Mouse (Mus musculus) gastrocnemius, postnatal 36 days (tissue): Measurements from ENCODE around the gene Dctn3. TPM values are rescaled to one million over a fixed set of nuclear protein-coding genes. Genes with fewer than 3 reads are reported as not detected.
"Not testable (repeated sequence)": the region's sequence is repeated elsewhere in the genome, so short reads cannot be mapped to it uniquely, and the experiment has no call there.

Experiments
- DNase-seq, 2 experiments: peaks; one replicate each; pipeline ENCODE4 v3.0.0; 2022
- intact Hi-C: fragments of 180-260 bp; cut with DNase I; formaldehyde crosslinking; loops from one replicate; pipeline ENCODE4 v1.15.1; 2025
- total RNA-seq, 2 experiments: library from RNA; stranded (reverse); gene quantifications; 2 replicates each; pipeline ENCODE4 v1.2.3; 2021

Dctn3 gene
- total RNA-seq, 2 experiments from 2014 or later: 40.9 to 41.9 TPM

- DNase-seq: no peak
- intact Hi-C loops: loop anchor here (5.0 kb wide), 4 partner anchors 49 to 184 kb away; no protein-coding TSS in a partner anchor
These were observed 16.8 kb downstream of the Dctn3 start for GRCm38 (mm10) chr4:41705922-41706754.

GRCm38 (mm10) chr4:41704651-41705050, 18.3 kb downstream of the Dctn3 start:
- no peak for DNase-seq
- intact Hi-C loops: loop anchor here (5.0 kb wide), 4 partner anchors 47 to 182 kb away; no protein-coding TSS in a partner anchor

- intact Hi-C loops, DNase-seq: not testable (repeated sequence)
These were observed 20.7 kb downstream of the Dctn3 start for GRCm38 (mm10) chr4:41702226-41702625.

- DNase-seq, intact Hi-C loops: not testable (repeated sequence)
These were observed 22.7 kb downstream of the Dctn3 start for GRCm38 (mm10) chr4:41700224-41700623.

GRCm38 (mm10) chr4:41699783-41700182, 23.2 kb downstream of the Dctn3 start, which contains the start of gene Il11ra1:
Il11ra1 (plus strand) TSS chr4:41699989.
- intact Hi-C loops, DNase-seq: not testable (repeated sequence)

- intact Hi-C loops: not testable (repeated sequence)
- peak; percentile 56 to 79 for DNase-seq
These were observed 24.5 kb downstream of the Dctn3 start for GRCm38 (mm10) chr4:41698421-41699016.

- DNase-seq: peak; percentile 82 to 85
- intact Hi-C loops: not testable (repeated sequence)
These were observed 25.8 kb downstream of the Dctn3 start, which contains the start of gene Cntfr for GRCm38 (mm10) chr4:41696930-41697841. Cntfr (minus strand) TSS chr4:41697089.

- DNase-seq, intact Hi-C loops: not testable (repeated sequence)
These were observed 26.5 kb downstream of the Dctn3 start for GRCm38 (mm10) chr4:41696452-41696851.

GRCm38 (mm10) chr4:41695800-41696199, 27.2 kb downstream of the Dctn3 start:
- DNase-seq, intact Hi-C loops: not testable (repeated sequence)

- intact Hi-C loops, DNase-seq: not testable (repeated sequence)
These were observed 29.5 kb downstream of the Dctn3 start for GRCm38 (mm10) chr4:41693511-41693910.

GRCm38 (mm10) chr4:41690014-41690413, 33.0 kb downstream of the Dctn3 start:
- DNase-seq, intact Hi-C loops: not testable (repeated sequence)

GRCm38 (mm10) chr4:41688562-41688961, 34.4 kb downstream of the Dctn3 start:
- intact Hi-C loops, DNase-seq: not testable (repeated sequence)

GRCm38 (mm10) chr4:41685882-41686492, 37.0 kb downstream of the Dctn3 start:
- DNase-seq, intact Hi-C loops: not testable (repeated sequence)

- intact Hi-C loops, DNase-seq: not testable (repeated sequence)
These were observed 38.0 kb downstream of the Dctn3 start for GRCm38 (mm10) chr4:41684931-41685453.

- intact Hi-C loops, DNase-seq: not testable (repeated sequence)
These were observed 38.6 kb downstream of the Dctn3 start for GRCm38 (mm10) chr4:41684131-41684930.

- intact Hi-C loops, DNase-seq: not testable (repeated sequence)
These were observed 39.7 kb downstream of the Dctn3 start for GRCm38 (mm10) chr4:41683303-41683702.

- DNase-seq: no peak
- intact Hi-C loops: no loop called here
These were observed 40.2 kb downstream of the Dctn3 start for GRCm38 (mm10) chr4:41682789-41683188.

GRCm38 (mm10) chr4:41681947-41682346, 41.0 kb downstream of the Dctn3 start:
- no peak for DNase-seq
- intact Hi-C loops: no loop called here

GRCm38 (mm10) chr4:41681176-41681575, 41.8 kb downstream of the Dctn3 start:
- DNase-seq: no peak
- intact Hi-C loops: no loop called here
